Mouse (Mus musculus): Measurements from ENCODE around the gene Ms4a1. TPM values are rescaled to one million over a fixed set of nuclear protein-coding genes. Genes with fewer than 3 reads are reported as not detected.

Gene Ms4a1
- polyA plus RNA-seq (2015; fragmentation: Illumina TruSeq; extraction: RNeasy Lipid Tissue Mini Kit (QIAGEN cat#74804); ENCODE audit: insufficient read depth, low read depth, low replicate concordance): 0.52 TPM

GRCm38 (mm10) chr19:11266052-11266845 lies at the start of gene Ms4a1:
Ms4a1 (minus strand) TSS chr19:11266241.

GRCm38 (mm10) chr19:11314354-11314753 lies 48.3 kb upstream of the Ms4a1 start, which contains the start of gene Ms4a14:
Ms4a14 (minus strand) TSS chr19:11314454.

GRCm38 (mm10) chr19:11283773-11284172 lies 17.7 kb upstream of the Ms4a1 start, which contains the start of gene Ms4a5:
Ms4a5 (minus strand) TSS chr19:11283873.

GRCm38 (mm10) chr19:11232348-11232747 lies 33.7 kb downstream of the Ms4a1 start, which contains the start of gene Ms4a12:
Ms4a12 (minus strand) TSS chr19:11232448.

Other genes with a start within 250 kb of the Ms4a1 start
- gene Ms4a18, start 248.2 kb downstream of the Ms4a1 start, polyA plus RNA-seq (2015; fragmentation: Illumina TruSeq; extraction: RNeasy Lipid Tissue Mini Kit (QIAGEN cat#74804); ENCODE audit: insufficient read depth, low read depth, low replicate concordance): not detected
- not detected for gene Ms4a8a, start 185.1 kb downstream of the Ms4a1 start, polyA plus RNA-seq (2015; fragmentation: Illumina TruSeq; extraction: RNeasy Lipid Tissue Mini Kit (QIAGEN cat#74804); ENCODE audit: insufficient read depth, low read depth, low replicate concordance)
- not detected for gene 1700017D01Rik, start 135.4 kb downstream of the Ms4a1 start, polyA plus RNA-seq (2015; fragmentation: Illumina TruSeq; extraction: RNeasy Lipid Tissue Mini Kit (QIAGEN cat#74804); ENCODE audit: insufficient read depth, low read depth, low replicate concordance)
- gene 1700025F22Rik, start 100.9 kb downstream of the Ms4a1 start, polyA plus RNA-seq (2015; fragmentation: Illumina TruSeq; extraction: RNeasy Lipid Tissue Mini Kit (QIAGEN cat#74804); ENCODE audit: insufficient read depth, low read depth, low replicate concordance): not detected
- not detected for gene Ms4a13, start 69.5 kb downstream of the Ms4a1 start, polyA plus RNA-seq (2015; fragmentation: Illumina TruSeq; extraction: RNeasy Lipid Tissue Mini Kit (QIAGEN cat#74804); ENCODE audit: insufficient read depth, low read depth, low replicate concordance)
- gene Ms4a12, start 33.8 kb downstream of the Ms4a1 start, polyA plus RNA-seq (2015; fragmentation: Illumina TruSeq; extraction: RNeasy Lipid Tissue Mini Kit (QIAGEN cat#74804); ENCODE audit: insufficient read depth, low read depth, low replicate concordance): not detected
- not detected for gene Ms4a5, start 17.6 kb upstream of the Ms4a1 start, polyA plus RNA-seq (2015; fragmentation: Illumina TruSeq; extraction: RNeasy Lipid Tissue Mini Kit (QIAGEN cat#74804); ENCODE audit: insufficient read depth, low read depth, low replicate concordance)
- gene Ms4a14, start 48.2 kb upstream of the Ms4a1 start, polyA plus RNA-seq (2015; fragmentation: Illumina TruSeq; extraction: RNeasy Lipid Tissue Mini Kit (QIAGEN cat#74804); ENCODE audit: insufficient read depth, low read depth, low replicate concordance): 0.31 TPM
- 1.9 TPM for gene Ms4a7, start 69.9 kb upstream of the Ms4a1 start, polyA plus RNA-seq (2015; fragmentation: Illumina TruSeq; extraction: RNeasy Lipid Tissue Mini Kit (QIAGEN cat#74804); ENCODE audit: insufficient read depth, low read depth, low replicate concordance)
- 2.9 TPM for gene Ms4a4a, start 109.3 kb upstream of the Ms4a1 start, polyA plus RNA-seq (2015; fragmentation: Illumina TruSeq; extraction: RNeasy Lipid Tissue Mini Kit (QIAGEN cat#74804); ENCODE audit: insufficient read depth, low read depth, low replicate concordance)
- gene Ms4a4c, start 138.5 kb upstream of the Ms4a1 start, polyA plus RNA-seq (2015; fragmentation: Illumina TruSeq; extraction: RNeasy Lipid Tissue Mini Kit (QIAGEN cat#74804); ENCODE audit: insufficient read depth, low read depth, low replicate concordance): not detected
- not detected for gene Ms4a4b, start 177.3 kb upstream of the Ms4a1 start, polyA plus RNA-seq (2015; fragmentation: Illumina TruSeq; extraction: RNeasy Lipid Tissue Mini Kit (QIAGEN cat#74804); ENCODE audit: insufficient read depth, low read depth, low replicate concordance)
- 3.3 TPM for gene Ms4a6c, start 203.1 kb upstream of the Ms4a1 start, polyA plus RNA-seq (2015; fragmentation: Illumina TruSeq; extraction: RNeasy Lipid Tissue Mini Kit (QIAGEN cat#74804); ENCODE audit: insufficient read depth, low read depth, low replicate concordance)
- not detected for gene Gm8369, start 219.7 kb upstream of the Ms4a1 start, polyA plus RNA-seq (2015; fragmentation: Illumina TruSeq; extraction: RNeasy Lipid Tissue Mini Kit (QIAGEN cat#74804); ENCODE audit: insufficient read depth, low read depth, low replicate concordance)